Mouse (Mus musculus): Measurements from ENCODE around the gene Nedd4.

- no peak for TF ChIP-seq CTCF (IDR thresholded peaks at IDR 0.05; ENCODE audit: extremely low read depth, insufficient read depth, low read length)
- TF ChIP-seq POLR2A (IDR thresholded peaks at IDR 0.05; ENCODE audit: extremely low read depth, insufficient read depth, low read length), result no peak
These were observed 17.6 kb upstream of the Nedd4 start for GRCm38 (mm10) chr9:72644418-72645110.
